Mouse (Mus musculus) frontal cortex, postnatal 25 days (tissue): ENCODE measurements around the gene Nfkbia.

Experiments used
- DNase-seq, 2 experiments: peaks; one replicate each; pipeline ENCODE4 v3.0.0; 2022; ENCODE audit warnings: low spot score in 2 of 2

Gene Nfkbia

GRCm38 (mm10) chr12:55490722-55491449, 1.6 kb downstream of the Nfkbia start:
- DNase-seq, result no peak

DNA sequence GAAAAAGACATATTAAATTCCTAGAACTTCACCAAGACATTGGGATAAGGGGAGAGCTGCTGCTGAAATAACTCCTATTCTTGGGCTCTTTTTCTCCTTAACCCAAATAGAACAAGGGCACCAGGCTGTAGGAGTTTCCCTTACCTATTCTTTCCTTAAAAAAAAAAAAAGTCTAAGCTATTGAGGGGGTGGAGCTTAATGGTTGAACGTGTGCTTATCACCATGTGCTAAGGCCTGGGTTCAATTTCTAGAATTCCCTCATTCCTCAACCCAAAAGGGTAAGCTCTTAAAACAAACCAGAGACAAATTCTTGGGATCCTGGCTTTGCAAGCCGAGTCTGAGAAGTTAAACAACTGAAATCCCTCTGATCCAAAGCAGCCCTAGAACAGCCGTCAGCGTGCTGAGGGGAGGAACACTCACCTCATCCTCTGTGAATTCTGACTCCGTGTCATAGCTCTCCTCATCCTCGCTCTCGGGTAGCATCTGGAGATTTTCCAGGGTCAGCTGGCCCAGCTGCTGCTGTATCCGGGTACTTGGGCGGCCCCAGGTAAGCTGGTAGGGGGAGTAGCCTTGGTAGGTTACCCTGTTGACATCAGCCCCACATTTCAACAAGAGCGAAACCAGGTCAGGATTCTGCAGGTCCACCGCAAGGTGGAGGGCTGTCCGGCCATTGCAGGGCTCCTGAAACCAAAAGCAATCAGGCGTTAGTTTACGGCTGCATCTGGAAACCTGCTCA, 2.3 kb downstream of the Nfkbia start:
- DNase-seq, result no peak

GRCm38 (mm10) chr12:55488661-55489447, 3.6 kb downstream of the Nfkbia start:
- no peak for DNase-seq

DNA sequence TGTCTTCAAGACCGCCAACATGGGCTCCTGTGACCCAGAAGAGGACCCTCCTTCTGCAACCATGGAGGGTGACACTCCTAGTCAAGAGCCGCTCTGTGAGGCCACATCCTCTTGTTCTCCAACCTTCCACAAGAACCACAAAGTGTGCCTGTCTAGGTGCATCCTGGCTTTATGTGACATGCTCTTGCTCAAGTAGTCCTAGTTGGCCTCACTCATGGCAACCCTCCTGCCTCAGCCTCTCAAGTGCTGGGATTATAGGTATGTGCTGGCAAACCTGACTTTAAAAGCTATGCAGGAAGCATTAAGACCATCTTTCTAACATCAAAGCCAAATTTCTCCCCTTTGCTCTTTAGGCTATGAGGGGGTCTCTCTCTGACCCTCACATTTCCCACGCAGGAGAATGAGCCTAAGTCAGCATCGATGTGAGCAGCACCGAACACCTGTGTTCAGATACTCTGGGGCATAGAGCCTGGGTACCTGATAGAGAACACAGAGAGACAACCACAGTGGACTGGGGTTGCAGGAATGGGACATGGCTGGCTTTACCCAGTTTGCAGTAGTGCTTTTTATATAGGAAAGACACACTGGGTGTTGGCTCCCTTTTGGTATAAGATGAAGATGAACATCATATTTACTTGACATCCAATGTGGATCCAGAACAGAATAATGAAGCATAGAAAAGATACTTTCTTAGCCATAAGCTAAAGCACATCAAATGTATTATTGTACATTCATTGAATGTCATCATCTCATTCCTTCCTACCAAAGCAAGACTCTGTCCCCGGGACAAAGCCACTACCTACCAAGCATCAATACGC, 4.4 kb downstream of the Nfkbia start:
- no peak for DNase-seq

GRCm38 (mm10) chr12:55486923-55487674, 5.3 kb downstream of the Nfkbia start:
- DNase-seq, result no peak

GRCm38 (mm10) chr12:55484800-55485199, 7.6 kb downstream of the Nfkbia start:
- no peak for DNase-seq

DNA sequence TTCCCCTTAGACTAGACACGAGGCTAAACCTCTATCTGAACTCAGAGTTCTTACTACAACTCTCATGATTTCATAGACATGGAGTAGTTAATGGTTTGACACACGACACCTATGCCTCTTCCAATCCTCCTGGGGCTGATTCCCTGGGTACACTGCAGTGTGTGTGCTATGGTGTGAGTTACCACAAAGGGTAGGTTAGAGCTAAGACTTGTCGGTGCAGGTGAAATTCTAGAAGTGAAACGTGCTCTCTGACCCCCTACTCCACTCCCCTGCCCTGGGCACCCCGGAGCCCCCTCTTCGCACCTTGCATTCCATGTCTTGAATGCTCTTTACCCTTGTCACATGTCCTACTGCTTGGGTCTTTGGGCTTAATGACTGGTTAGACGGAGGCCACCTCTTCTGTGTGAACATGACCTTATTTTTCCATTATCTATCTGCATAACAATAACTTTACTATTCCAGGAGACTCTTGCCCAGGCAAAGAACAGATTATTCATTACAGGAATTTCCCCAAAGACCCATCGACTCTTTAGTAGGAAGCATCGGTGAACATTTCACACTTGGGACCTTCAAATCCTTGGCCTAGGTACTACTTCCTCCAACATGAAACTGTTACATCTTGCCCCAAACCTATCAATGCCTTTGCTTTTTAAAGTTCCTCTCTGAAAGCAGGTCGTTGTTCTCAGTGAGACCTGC, 8.2 kb downstream of the Nfkbia start:
- no peak for DNase-seq

DNA sequence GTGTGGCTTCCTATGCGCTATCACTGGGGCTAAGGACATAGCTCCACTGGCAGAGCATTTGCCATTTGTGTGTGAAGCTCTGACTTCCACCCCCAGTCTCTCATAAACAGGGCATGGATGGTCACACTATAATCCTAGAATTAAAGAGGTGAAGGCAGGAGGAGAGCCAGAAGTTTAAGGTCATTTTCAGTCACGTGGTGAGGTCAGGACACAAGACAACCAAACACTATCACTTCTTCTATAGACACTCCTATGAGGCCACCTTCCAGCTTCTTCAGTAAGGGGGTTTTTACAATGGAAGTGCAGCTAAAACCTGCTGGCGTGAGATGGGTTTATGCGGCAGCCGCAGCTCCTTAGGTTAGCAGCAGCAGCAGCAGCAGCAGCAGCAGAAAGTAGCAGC, 8.9 kb downstream of the Nfkbia start:
- no peak for DNase-seq

DNA sequence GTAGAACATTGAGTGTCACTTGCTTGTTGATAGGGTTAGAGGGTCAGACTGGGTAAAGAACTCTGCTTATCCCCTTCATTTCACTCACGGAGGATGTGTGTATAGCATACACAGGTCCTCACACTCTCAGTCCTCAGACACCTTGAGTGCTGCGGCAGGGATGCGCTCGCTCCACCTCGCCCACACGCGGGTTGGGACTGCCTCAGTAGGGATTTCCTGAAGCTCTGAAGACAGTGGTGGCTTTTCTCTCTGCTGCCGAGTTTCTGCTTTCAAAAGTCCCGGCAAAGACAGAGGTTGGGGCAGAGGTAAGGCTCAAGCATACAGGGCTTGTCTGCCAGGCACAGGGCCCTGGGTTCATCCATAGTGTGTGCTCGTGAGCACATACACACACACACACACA, 9.7 kb downstream of the Nfkbia start:
- DNase-seq, result no peak

DNA sequence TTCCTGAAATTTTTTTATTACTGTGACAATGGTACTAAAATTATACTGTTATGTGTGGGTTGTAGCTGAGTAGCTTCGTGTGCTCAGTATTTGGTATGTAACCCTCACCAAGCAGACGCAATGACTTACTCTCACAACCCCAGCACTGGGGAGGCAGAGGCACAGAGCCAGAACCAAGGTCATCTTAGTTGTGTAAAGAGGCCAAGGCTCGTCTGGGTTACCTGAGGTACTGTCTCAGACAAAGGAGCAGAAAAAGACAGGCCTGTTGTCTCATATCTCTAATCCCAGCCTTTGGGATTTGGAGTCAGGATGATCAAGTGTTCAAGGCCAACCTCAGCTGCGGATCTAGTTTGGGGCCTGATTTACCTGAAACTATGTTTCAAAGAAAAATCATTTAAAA, 10.7 kb downstream of the Nfkbia start:
- DNase-seq, result no peak

DNA sequence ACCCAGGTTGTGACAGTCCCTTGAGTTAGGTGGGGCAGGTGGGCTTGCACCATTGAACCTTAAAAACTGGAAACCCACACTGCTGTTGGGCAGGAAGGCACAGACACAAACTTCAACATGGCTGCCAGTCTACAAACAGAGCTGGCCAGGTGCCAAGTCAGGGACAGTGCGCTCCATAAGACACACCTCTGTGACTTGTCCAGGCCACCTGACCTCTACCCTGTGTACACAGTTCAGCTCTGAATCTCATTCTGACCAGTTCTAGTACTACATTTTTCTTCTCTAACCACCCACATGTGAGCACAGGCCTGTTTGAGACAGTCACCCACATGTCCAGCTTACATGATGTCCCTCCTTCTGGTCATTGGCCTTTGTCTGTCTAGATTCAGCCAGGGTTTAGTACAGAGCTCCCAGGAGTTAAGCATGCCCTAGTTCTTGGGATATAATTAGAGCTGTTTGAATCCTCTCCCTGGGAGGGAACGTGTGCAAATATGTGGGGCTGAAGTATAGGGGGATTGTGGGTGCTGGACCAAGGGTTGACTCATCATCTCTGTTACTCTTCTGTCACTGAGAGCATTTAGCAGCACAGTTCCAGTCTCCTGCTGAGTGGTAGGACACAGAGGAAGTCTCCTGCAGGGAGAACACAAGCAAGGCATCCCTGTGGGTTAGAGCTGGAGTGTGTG, 11.8 kb downstream of the Nfkbia start:
- DNase-seq, result no peak

DNA sequence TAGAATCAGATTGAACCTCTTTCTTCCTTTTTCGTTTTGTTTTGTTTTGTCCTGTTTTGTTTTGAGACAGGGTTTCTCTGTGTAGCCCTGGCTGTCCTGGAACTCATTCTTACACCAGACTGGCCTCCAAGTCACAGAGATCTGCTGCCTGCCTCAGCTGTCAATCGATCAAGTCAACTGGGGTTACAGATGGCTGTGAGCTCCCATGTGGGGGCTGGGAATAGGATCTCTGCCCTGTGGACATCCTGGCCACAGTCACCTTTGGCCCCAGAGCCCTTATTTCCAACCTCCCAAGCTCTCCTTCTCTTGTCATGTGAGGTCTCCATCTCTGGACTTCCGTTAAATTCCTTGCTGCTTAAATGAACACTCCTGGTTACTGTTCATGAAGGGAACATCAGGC, 13.5 kb downstream of the Nfkbia start:
- DNase-seq, result no peak

- no peak for DNase-seq
Observed at GRCm38 (mm10) chr12:55474209-55474583, 18.3 kb downstream of the Nfkbia start.

GRCm38 (mm10) chr12:55473250-55474208, 18.9 kb downstream of the Nfkbia start:
- DNase-seq, result no peak

DNA sequence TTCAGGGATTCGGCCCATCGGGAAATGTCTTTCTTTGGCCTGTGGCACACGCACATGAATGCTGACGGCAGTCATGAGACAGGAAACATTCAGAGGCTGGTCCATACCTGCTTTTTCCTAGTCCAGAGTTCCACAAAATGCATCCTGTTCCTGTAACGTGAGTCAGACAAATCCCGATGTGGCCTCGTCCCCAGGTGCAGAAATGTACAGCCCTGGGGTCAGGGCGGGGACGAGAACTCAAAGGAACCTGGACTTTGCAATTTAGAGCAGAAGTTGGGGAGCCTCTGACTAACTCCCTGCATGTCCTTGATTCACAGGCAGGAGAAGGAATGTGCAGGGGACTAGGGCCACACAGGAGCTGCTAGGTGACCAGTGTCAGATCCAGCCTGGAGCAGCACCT, 21.1 kb downstream of the Nfkbia start:
- no peak for DNase-seq

DNA sequence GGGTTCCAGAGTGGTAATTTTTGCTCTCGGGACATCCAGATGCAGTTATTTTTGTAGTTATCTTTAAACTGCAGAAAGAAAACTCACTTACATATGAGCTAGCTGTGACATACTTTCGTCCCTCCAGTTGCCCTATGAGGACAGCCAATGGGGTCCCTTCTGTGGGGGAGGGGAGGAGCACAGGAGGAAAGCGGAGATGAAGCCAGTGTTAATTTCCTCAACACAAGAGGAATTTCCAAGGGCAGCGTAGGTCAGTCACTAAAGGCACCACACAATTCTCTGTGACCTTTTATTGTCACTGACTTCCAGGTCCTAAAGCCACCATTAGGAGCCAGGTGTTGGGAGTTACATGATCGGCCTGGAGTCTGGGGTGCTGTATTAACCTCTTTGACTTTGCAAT, 22.0 kb downstream of the Nfkbia start:
- no peak for DNase-seq

GRCm38 (mm10) chr12:55467331-55468180, 24.9 kb downstream of the Nfkbia start:
- DNase-seq, result no peak

GRCm38 (mm10) chr12:55466816-55467215, 25.6 kb downstream of the Nfkbia start:
- no peak for DNase-seq
